Mouse (Mus musculus) forebrain, embryonic 16.5 days (tissue): ENCODE measurements around the gene Reep1. TPM values are rescaled to one million over a fixed set of nuclear protein-coding genes. Genes with fewer than 3 reads are reported as not detected.

Experiments used
- ATAC-seq: fragments of 200-750 bp; cut with Nextera tagmentation; 2 replicates; pipeline ENCODE4 v1.8.0; 2017; ENCODE audit warnings: mild to moderate bottlenecking, moderate library complexity
- H3K27ac ChIP-seq: fragments of 300-500 bp; sonication (generic); 2 replicates; pipeline ENCODE4 v1.5.1; 2014; ENCODE audit warnings: low read length, control low read depth
- H3K27me3 ChIP-seq: fragments of 300-500 bp; sonication (generic); replicated peaks from 2 replicates; pipeline ENCODE4 v1.6.1; 2014; ENCODE audit warnings: low read length; ENCODE audit not compliant: control insufficient read depth, insufficient read depth
- H3K36me3 ChIP-seq: fragments of 300-500 bp; sonication (generic); 2 replicates; pipeline ENCODE4 v1.6.1; 2014; ENCODE audit not compliant: control insufficient read depth, insufficient read depth
- H3K4me1 ChIP-seq: fragments of 300-500 bp; sonication (generic); replicated peaks from 2 replicates; pipeline ENCODE4 v1.6.1; 2014; ENCODE audit warnings: low read length; ENCODE audit not compliant: control insufficient read depth, insufficient read depth
- H3K4me2 ChIP-seq: fragments of 300-500 bp; sonication (generic); 2 replicates; pipeline ENCODE4 v1.6.1; 2014; ENCODE audit warnings: mild to moderate bottlenecking, low read length, control low read depth
- H3K4me3 ChIP-seq: fragments of 300-500 bp; sonication (generic); replicated peaks from 2 replicates; pipeline ENCODE4 v1.5.1; 2014; ENCODE audit warnings: mild to moderate bottlenecking, low read length, control low read depth
- H3K9ac ChIP-seq: fragments of 300-500 bp; sonication (generic); replicated peaks from 2 replicates; pipeline ENCODE4 v1.6.1; 2014; ENCODE audit warnings: low read depth, low read length, control low read depth
- H3K9me3 ChIP-seq: fragments of 300-500 bp; sonication (generic); 2 replicates; pipeline ENCODE4 v1.6.1; 2016; ENCODE audit warnings: low read length; ENCODE audit not compliant: control insufficient read depth
- WGBS: fragments of 180-500 bp; shearing (Covaris S2); extraction: QIAGEN DNeasy Blood & Tissue Kit; methylation state at CpG from one replicate; pipeline ENCODE4 v1.1.7; 2014; 5-methylcytosine and 5-hydroxymethylcytosine counted together
- polyA plus RNA-seq: library from polyadenylated mRNA; unstranded; fragments of >200 nt; fragmentation: Nextera tagmentation; extraction: Ambion mirVana; gene quantifications from 2 replicates; pipeline ENCODE4 v1.2.1, GENCODE M21; 2015

Reep1 gene
- polyA plus RNA-seq, 1 experiment from 2014 or later = 239 TPM

- H3K36me3 ChIP-seq = peaks cover 7% of the 10 kb centered on the region
- no peaks in the 10 kb centered on the region for H3K9me3 ChIP-seq
- ATAC-seq = no peak
- no peak overlapping the region for H3K4me3 ChIP-seq
- 87% methylated on average over 9 of the region's 9 CpGs for WGBS
- no peak overlapping the region for H3K27ac ChIP-seq
- H3K9ac ChIP-seq = no peak overlapping the region
- H3K4me1 ChIP-seq = no peaks in the 10 kb centered on the region
- H3K27me3 ChIP-seq = no peaks in the 10 kb centered on the region
- no peak overlapping the region for H3K4me2 ChIP-seq
Observed at GRCm38 (mm10) chr6:71788348-71788747, 81.0 kb downstream of the Reep1 start.

GRCm38 (mm10) chr6:71791771-71792170 lies 84.4 kb downstream of the Reep1 start:
- WGBS = 85% methylated on average over 6 of the region's 6 CpGs
- no peak overlapping the region for H3K4me2 ChIP-seq
- peaks cover 7% of the 10 kb centered on the region; the same call in 1 of the 2 replicates for H3K36me3 ChIP-seq
- no peak overlapping the region for H3K4me3 ChIP-seq
- H3K9me3 ChIP-seq = no peaks in the 10 kb centered on the region
- no peaks in the 10 kb centered on the region for H3K27me3 ChIP-seq
- ATAC-seq = no peak
- no peak overlapping the region for H3K27ac ChIP-seq
- H3K9ac ChIP-seq = no peak overlapping the region
- no peaks in the 10 kb centered on the region for H3K4me1 ChIP-seq

GRCm38 (mm10) chr6:71799391-71799790 lies 92.0 kb downstream of the Reep1 start:
- no peak for ATAC-seq
- H3K36me3 ChIP-seq = peaks cover 8% of the 10 kb centered on the region; the same call in 1 of the 2 replicates

GRCm38 (mm10) chr6:71801011-71801713 lies 93.8 kb downstream of the Reep1 start:
- WGBS = 72% methylated on average over 7 of the region's 7 CpGs
- peaks cover 4% of the 10 kb centered on the region for H3K4me1 ChIP-seq
- no peaks in the 10 kb centered on the region for H3K9me3 ChIP-seq
- peaks cover 6% of the 10 kb centered on the region; the same call in 1 of the 2 replicates for H3K36me3 ChIP-seq
- no peak for ATAC-seq
- no peak overlapping the region for H3K27ac ChIP-seq
- no peak overlapping the region for H3K4me2 ChIP-seq
- no peaks in the 10 kb centered on the region for H3K27me3 ChIP-seq
- no peak overlapping the region for H3K9ac ChIP-seq
- no peak overlapping the region for H3K4me3 ChIP-seq

More at GRCm38 (mm10) chr6:71799391-71799790, 92.0 kb downstream of the Reep1 start:
- no peaks in the 10 kb centered on the region for H3K9me3 ChIP-seq
- no peak overlapping the region for H3K4me2 ChIP-seq
- no peak overlapping the region for H3K4me3 ChIP-seq
- H3K9ac ChIP-seq = no peak overlapping the region
- 82% methylated on average over 3 of the region's 3 CpGs for WGBS
- H3K4me1 ChIP-seq = peaks cover 4% of the 10 kb centered on the region
- no peaks in the 10 kb centered on the region for H3K27me3 ChIP-seq
- H3K27ac ChIP-seq = no peak overlapping the region

- Histone ChIP-seq H3K4me2 (no peak overlapping the region), H3K27me3 (no peaks in the 10 kb centered on the region), H3K27ac (no peak overlapping the region), H3K9me3 (no peaks in the 10 kb centered on the region), H3K36me3 (peaks cover 3% of the 10 kb centered on the region; the same call in 1 of the 2 replicates), H3K9ac (no peak overlapping the region), H3K4me3 (no peak overlapping the region), H3K4me1 (peaks cover 4% of the 10 kb centered on the region)
- WGBS = 71% methylated on average over 10 of the region's 10 CpGs
- no peak for ATAC-seq
Observed at GRCm38 (mm10) chr6:71801714-71802094, 94.3 kb downstream of the Reep1 start.

GRCm38 (mm10) chr6:71803609-71804008 lies 96.2 kb downstream of the Reep1 start:
- WGBS = 88% methylated on average over 1 of the region's 1 CpGs
- Histone ChIP-seq H3K27me3 (no peaks in the 10 kb centered on the region), H3K4me2 (no peak overlapping the region), H3K9ac (0 out of 2 replicates have a peak overlapping the region, but pooled peaks have one; percentile 9), H3K27ac (peak overlapping the region; percentile 77), H3K4me3 (no peak overlapping the region), H3K36me3 (no peaks in the 10 kb centered on the region), H3K9me3 (no peaks in the 10 kb centered on the region), H3K4me1 (peaks cover 4% of the 10 kb centered on the region)
- no peak; the same call in 1 of the 2 replicates for ATAC-seq

GRCm38 (mm10) chr6:71804061-71804829 lies 96.9 kb downstream of the Reep1 start:
- no peak overlapping the region for H3K4me2 ChIP-seq
- H3K27me3 ChIP-seq = no peaks in the 10 kb centered on the region
- WGBS = 28% methylated on average over 12 of the region's 12 CpGs
- no peaks in the 10 kb centered on the region for H3K9me3 ChIP-seq
- no peak overlapping the region for H3K4me3 ChIP-seq
- H3K4me1 ChIP-seq = peaks cover 4% of the 10 kb centered on the region
- no peaks in the 10 kb centered on the region for H3K36me3 ChIP-seq
- ATAC-seq = peak; percentile 95
- 0 out of 2 replicates have a peak overlapping the region, but pooled peaks have one; percentile 9 for H3K9ac ChIP-seq
- H3K27ac ChIP-seq = peak overlapping the region; percentile 77

- no peaks in the 10 kb centered on the region for H3K9me3 ChIP-seq
- H3K36me3 ChIP-seq = peaks cover 5% of the 10 kb centered on the region; the same call in 1 of the 2 replicates
- no peak overlapping the region for H3K27ac ChIP-seq
- no peaks in the 10 kb centered on the region for H3K27me3 ChIP-seq
- no peak overlapping the region for H3K4me2 ChIP-seq
- peaks cover 4% of the 10 kb centered on the region for H3K4me1 ChIP-seq
- no peak for ATAC-seq
- no peak overlapping the region for H3K9ac ChIP-seq
- WGBS = 87% methylated on average over 1 of the region's 1 CpGs
- H3K4me3 ChIP-seq = no peak overlapping the region
Observed at GRCm38 (mm10) chr6:71806713-71807112, 99.4 kb downstream of the Reep1 start.

GRCm38 (mm10) chr6:71809890-71810289 lies 102.5 kb downstream of the Reep1 start:
- no peak overlapping the region for H3K27ac ChIP-seq
- H3K4me2 ChIP-seq = no peak overlapping the region
- peaks cover 5% of the 10 kb centered on the region; the same call in 1 of the 2 replicates for H3K36me3 ChIP-seq
- WGBS = 91% methylated on average over 9 of the region's 9 CpGs
- no peak overlapping the region for H3K9ac ChIP-seq
- no peaks in the 10 kb centered on the region for H3K9me3 ChIP-seq
- no peaks in the 10 kb centered on the region for H3K27me3 ChIP-seq
- H3K4me1 ChIP-seq = no peaks in the 10 kb centered on the region
- ATAC-seq = no peak
- no peak overlapping the region for H3K4me3 ChIP-seq
